Mouse (Mus musculus): ENCODE measurements around the gene Sec14l1. TPM values are rescaled to one million over a fixed set of nuclear protein-coding genes. Genes with fewer than 3 reads are reported as not detected.

Gene Sec14l1
- polyA plus RNA-seq, 1 experiment from 2014 or later = 73.9 TPM

GRCm38 (mm10) chr11:117113377-117113776, 1.6 kb upstream of the Sec14l1 start:
- WGBS = 86% methylated on average over 5 of the region's 5 CpGs
- Histone ChIP-seq H3K9ac (no peak overlapping the region), H3K27ac (no peak overlapping the region), H3K4me3 (no peak overlapping the region), H3K4me1 (peaks cover 54% of the 10 kb centered on the region), H3K36me3 (0 out of 2 replicates have a peak, but pooled peaks cover 4% of the 10 kb centered on the region), H3K4me2 (no peak overlapping the region), H3K27me3 (no peaks in the 10 kb centered on the region), H3K9me3 (no peaks in the 10 kb centered on the region)
- ATAC-seq (ENCODE audit: borderline replicate concordance, extremely low read depth, low FRiP score, low TSS enrichment) = no peak

GRCm38 (mm10) chr11:117114231-117114591, 757 bp upstream of the Sec14l1 start:
- Histone ChIP-seq H3K4me3 (peak overlapping the region; percentile 66), H3K4me1 (peaks cover 54% of the 10 kb centered on the region), H3K27me3 (no peaks in the 10 kb centered on the region), H3K36me3 (0 out of 2 replicates have a peak, but pooled peaks cover 4% of the 10 kb centered on the region), H3K4me2 (peak overlapping the region; percentile 62), H3K9ac (peak overlapping the region; percentile 42), H3K9me3 (no peaks in the 10 kb centered on the region), H3K27ac (peak overlapping the region; percentile 98)
- WGBS = 28% methylated on average over 13 of the region's 13 CpGs
- ATAC-seq (ENCODE audit: borderline replicate concordance, extremely low read depth, low FRiP score, low TSS enrichment) = no peak

- WGBS = under 1% methylated on average over 54 of the region's 54 CpGs
- Histone ChIP-seq H3K27ac (peak overlapping the region; percentile 94), H3K27me3 (no peaks in the 10 kb centered on the region), H3K4me1 (peaks cover 60% of the 10 kb centered on the region), H3K4me2 (peak overlapping the region; percentile 65), H3K9me3 (no peaks in the 10 kb centered on the region), H3K36me3 (0 out of 2 replicates have a peak, but pooled peaks cover 4% of the 10 kb centered on the region), H3K9ac (peak overlapping the region; percentile 68), H3K4me3 (peak overlapping the region; percentile 66)
- ATAC-seq (ENCODE audit: borderline replicate concordance, extremely low read depth, low FRiP score, low TSS enrichment) = peak; percentile 68
Observed at GRCm38 (mm10) chr11:117115346-117116219, 615 bp downstream of the Sec14l1 start.

- Histone ChIP-seq H3K9ac (peak overlapping the region; percentile 68; the same call in 1 of the 2 replicates), H3K4me1 (peaks cover 70% of the 10 kb centered on the region)
- 25% methylated on average over 18 of the region's 18 CpGs for WGBS
Observed at GRCm38 (mm10) chr11:117116350-117117303, 1.7 kb downstream of the Sec14l1 start.

GRCm38 (mm10) chr11:117117321-117117720, 2.4 kb downstream of the Sec14l1 start:
- Histone ChIP-seq H3K36me3 (0 out of 2 replicates have a peak, but pooled peaks cover 4% of the 10 kb centered on the region), H3K4me2 (peak overlapping the region; percentile 65), H3K9me3 (no peaks in the 10 kb centered on the region), H3K4me3 (peak overlapping the region; percentile 66), H3K4me1 (peaks cover 75% of the 10 kb centered on the region), H3K27ac (peak overlapping the region; percentile 94), H3K27me3 (no peaks in the 10 kb centered on the region), H3K9ac (peak overlapping the region; percentile 7; the same call in 1 of the 2 replicates)
- WGBS = 28% methylated on average over 18 of the region's 18 CpGs
- ATAC-seq (ENCODE audit: borderline replicate concordance, extremely low read depth, low FRiP score, low TSS enrichment) = no peak

More at GRCm38 (mm10) chr11:117116350-117117303, 1.7 kb downstream of the Sec14l1 start:
- no peak for ATAC-seq (ENCODE audit: borderline replicate concordance, extremely low read depth, low FRiP score, low TSS enrichment)
- H3K9me3 ChIP-seq = no peaks in the 10 kb centered on the region
- H3K4me2 ChIP-seq = peak overlapping the region; percentile 65
- H3K27me3 ChIP-seq = no peaks in the 10 kb centered on the region
- H3K4me3 ChIP-seq = peak overlapping the region; percentile 66
- H3K36me3 ChIP-seq = 0 out of 2 replicates have a peak, but pooled peaks cover 4% of the 10 kb centered on the region
- peak overlapping the region; percentile 94 for H3K27ac ChIP-seq

- Histone ChIP-seq H3K9ac (no peak overlapping the region), H3K27ac (peak overlapping the region; percentile 94), H3K36me3 (0 out of 2 replicates have a peak, but pooled peaks cover 6% of the 10 kb centered on the region), H3K4me2 (peak overlapping the region; percentile 65), H3K4me1 (peaks cover 75% of the 10 kb centered on the region), H3K9me3 (no peaks in the 10 kb centered on the region), H3K27me3 (no peaks in the 10 kb centered on the region), H3K4me3 (no peak overlapping the region)
- ATAC-seq (ENCODE audit: borderline replicate concordance, extremely low read depth, low FRiP score, low TSS enrichment) = no peak
- WGBS = 70% methylated on average over 7 of the region's 7 CpGs
Observed at GRCm38 (mm10) chr11:117117791-117118190, 2.8 kb downstream of the Sec14l1 start.

GRCm38 (mm10) chr11:117118248-117118647, 3.3 kb downstream of the Sec14l1 start:
- 0 out of 2 replicates have a peak, but pooled peaks cover 8% of the 10 kb centered on the region for H3K36me3 ChIP-seq
- ATAC-seq (ENCODE audit: borderline replicate concordance, extremely low read depth, low FRiP score, low TSS enrichment) = no peak
- 58% methylated on average over 4 of the region's 4 CpGs for WGBS
- 0 out of 2 replicates have a peak overlapping the region, but pooled peaks have one; percentile 5 for H3K9ac ChIP-seq
- H3K9me3 ChIP-seq = no peaks in the 10 kb centered on the region
- H3K4me3 ChIP-seq = no peak overlapping the region
- peaks cover 74% of the 10 kb centered on the region for H3K4me1 ChIP-seq
- peak overlapping the region; percentile 31; the same call in 1 of the 2 replicates for H3K27ac ChIP-seq
- no peaks in the 10 kb centered on the region for H3K27me3 ChIP-seq
- peak overlapping the region; percentile 65; the same call in 1 of the 2 replicates for H3K4me2 ChIP-seq

GRCm38 (mm10) chr11:117118721-117119321, 3.9 kb downstream of the Sec14l1 start:
- 38% methylated on average over 11 of the region's 11 CpGs for WGBS
- no peak overlapping the region for H3K4me3 ChIP-seq
- H3K27ac ChIP-seq = peak overlapping the region; percentile 31
- 0 out of 2 replicates have a peak overlapping the region, but pooled peaks have one; percentile 5 for H3K9ac ChIP-seq
- peaks cover 79% of the 10 kb centered on the region for H3K4me1 ChIP-seq
- H3K9me3 ChIP-seq = no peaks in the 10 kb centered on the region
- no peak for ATAC-seq (ENCODE audit: borderline replicate concordance, extremely low read depth, low FRiP score, low TSS enrichment)
- H3K27me3 ChIP-seq = no peaks in the 10 kb centered on the region
- H3K36me3 ChIP-seq = 0 out of 2 replicates have a peak, but pooled peaks cover 9% of the 10 kb centered on the region
- H3K4me2 ChIP-seq = peak overlapping the region; percentile 14; the same call in 1 of the 2 replicates

- H3K9me3 ChIP-seq = no peaks in the 10 kb centered on the region
- H3K36me3 ChIP-seq = 0 out of 2 replicates have a peak, but pooled peaks cover 11% of the 10 kb centered on the region
- H3K27ac ChIP-seq = 0 out of 2 replicates have a peak overlapping the region, but pooled peaks have one; percentile 11
- peaks cover 82% of the 10 kb centered on the region for H3K4me1 ChIP-seq
- ATAC-seq (ENCODE audit: borderline replicate concordance, extremely low read depth, low FRiP score, low TSS enrichment) = no peak
- 0 out of 2 replicates have a peak overlapping the region, but pooled peaks have one; percentile 14 for H3K4me2 ChIP-seq
- H3K27me3 ChIP-seq = no peaks in the 10 kb centered on the region
- no peak overlapping the region for H3K4me3 ChIP-seq
- no peak overlapping the region for H3K9ac ChIP-seq
- 32% methylated on average over 4 of the region's 5 CpGs for WGBS
Observed at GRCm38 (mm10) chr11:117119723-117120122, 4.8 kb downstream of the Sec14l1 start.

GRCm38 (mm10) chr11:117120285-117121163, 5.6 kb downstream of the Sec14l1 start:
- no peaks in the 10 kb centered on the region for H3K27me3 ChIP-seq
- no peak overlapping the region for H3K4me2 ChIP-seq
- 0 out of 2 replicates have a peak overlapping the region, but pooled peaks have one; percentile 16 for H3K27ac ChIP-seq
- 0 out of 2 replicates have a peak overlapping the region, but pooled peaks have one; percentile 24 for H3K9ac ChIP-seq
- no peak overlapping the region for H3K4me3 ChIP-seq
- no peak for ATAC-seq (ENCODE audit: borderline replicate concordance, extremely low read depth, low FRiP score, low TSS enrichment)
- H3K9me3 ChIP-seq = no peaks in the 10 kb centered on the region
- peaks cover 15% of the 10 kb centered on the region; the same call in 1 of the 2 replicates for H3K36me3 ChIP-seq
- WGBS = 48% methylated on average over 20 of the region's 20 CpGs
- H3K4me1 ChIP-seq = peaks cover 82% of the 10 kb centered on the region

All from lung, embryonic 15.5 days (tissue).